Mouse (Mus musculus) embryonic facial prominence, embryonic 15.5 days (tissue): ENCODE results near the gene Evi2b. TPM values are rescaled to one million over a fixed set of nuclear protein-coding genes. Genes with fewer than 3 reads are reported as not detected.

Experiments
- ATAC-seq: fragments of 200-750 bp; cut with Nextera tagmentation; 2 replicates; pipeline ENCODE4 v1.8.0; 2017; ENCODE audit warnings: low read depth, moderate TSS enrichment; ENCODE audit not compliant: insufficient number of reproducible peaks, low FRiP score, low TSS enrichment
- H3K27ac ChIP-seq: fragments of 300-500 bp; sonication (generic); replicated peaks from 2 replicates; pipeline ENCODE4 v1.5.1; 2015; ENCODE audit warnings: mild to moderate bottlenecking, inconsistent platforms
- H3K27me3 ChIP-seq: fragments of 300-500 bp; sonication (generic); 2 replicates; pipeline ENCODE4 v1.6.1; 2015; ENCODE audit warnings: inconsistent platforms
- H3K36me3 ChIP-seq: fragments of 300-500 bp; sonication (generic); 2 replicates; pipeline ENCODE4 v1.6.1; 2015; ENCODE audit warnings: mild to moderate bottlenecking, inconsistent platforms
- H3K4me1 ChIP-seq: fragments of 300-500 bp; sonication (generic); 2 replicates; pipeline ENCODE4 v1.6.1; 2015; ENCODE audit warnings: inconsistent platforms
- H3K4me2 ChIP-seq: fragments of 300-500 bp; sonication (generic); replicated peaks from 2 replicates; pipeline ENCODE4 v1.6.1; 2015; ENCODE audit warnings: mild to moderate bottlenecking, inconsistent platforms
- H3K4me3 ChIP-seq: fragments of 300-500 bp; sonication (generic); replicated peaks from 2 replicates; pipeline ENCODE4 v1.5.1; 2015; ENCODE audit warnings: mild to moderate bottlenecking, inconsistent platforms
- H3K9ac ChIP-seq: fragments of 300-500 bp; sonication (generic); 2 replicates; pipeline ENCODE4 v1.6.1; 2015; ENCODE audit warnings: inconsistent platforms
- H3K9me3 ChIP-seq: fragments of 300-500 bp; sonication (generic); replicated peaks from 2 replicates; pipeline ENCODE4 v1.6.1; 2016; ENCODE audit warnings: inconsistent platforms
- WGBS: fragments of 180-500 bp; shearing (Covaris S2); methylation state at CpG from one replicate; pipeline ENCODE4 v1.1.7; 2015; 5-methylcytosine and 5-hydroxymethylcytosine counted together
- polyA plus RNA-seq: library from polyadenylated mRNA; unstranded; fragments of >200 nt; fragmentation: Nextera tagmentation; extraction: Ambion mirVana; gene quantifications from 2 replicates; pipeline ENCODE4 v1.2.1, GENCODE M21; 2015

The Evi2b gene
- polyA plus RNA-seq, 1 experiment from 2014 or later: 1.6 TPM

GRCm38 (mm10) chr11:79521930-79522329 is 1.6 kb downstream of the Evi2b start:
- H3K9ac ChIP-seq: no peak overlapping the region
- H3K36me3 ChIP-seq: no peaks in the 10 kb centered on the region
- ATAC-seq: no peak
- no peak overlapping the region for H3K27ac ChIP-seq
- H3K4me1 ChIP-seq: no peaks in the 10 kb centered on the region
- no peak overlapping the region for H3K4me3 ChIP-seq
- no peaks in the 10 kb centered on the region for H3K27me3 ChIP-seq
- no peaks in the 10 kb centered on the region for H3K9me3 ChIP-seq
- no peak overlapping the region for H3K4me2 ChIP-seq

GRCm38 (mm10) chr11:79520772-79521171 is 2.8 kb downstream of the Evi2b start:
- H3K27ac ChIP-seq: no peak overlapping the region
- no peaks in the 10 kb centered on the region for H3K9me3 ChIP-seq
- ATAC-seq: no peak
- no peaks in the 10 kb centered on the region for H3K4me1 ChIP-seq
- no peak overlapping the region for H3K9ac ChIP-seq
- no peaks in the 10 kb centered on the region for H3K36me3 ChIP-seq
- no peak overlapping the region for H3K4me2 ChIP-seq
- no peaks in the 10 kb centered on the region for H3K27me3 ChIP-seq
- H3K4me3 ChIP-seq: no peak overlapping the region

- no peaks in the 10 kb centered on the region for H3K9me3 ChIP-seq
- no peak overlapping the region for H3K4me2 ChIP-seq
- 38% methylated on average over 1 of the region's 1 CpGs for WGBS
- H3K9ac ChIP-seq: no peak overlapping the region
- 0 out of 2 replicates have a peak, but pooled peaks cover 4% of the 10 kb centered on the region for H3K36me3 ChIP-seq
- 0 out of 2 replicates have a peak, but pooled peaks cover 2% of the 10 kb centered on the region for H3K4me1 ChIP-seq
- no peak for ATAC-seq
- H3K4me3 ChIP-seq: no peak overlapping the region
- H3K27me3 ChIP-seq: no peaks in the 10 kb centered on the region
- no peak overlapping the region for H3K27ac ChIP-seq
Observed at GRCm38 (mm10) chr11:79519878-79520291, 3.7 kb downstream of the Evi2b start.

- 0 out of 2 replicates have a peak, but pooled peaks cover 4% of the 10 kb centered on the region for H3K36me3 ChIP-seq
- H3K9ac ChIP-seq: no peak overlapping the region
- no peak overlapping the region for H3K4me3 ChIP-seq
- H3K9me3 ChIP-seq: no peaks in the 10 kb centered on the region
- ATAC-seq: no peak
- 0 out of 2 replicates have a peak, but pooled peaks cover 2% of the 10 kb centered on the region for H3K4me1 ChIP-seq
- WGBS: 75% methylated on average over 6 of the region's 6 CpGs
- H3K4me2 ChIP-seq: no peak overlapping the region
- no peak overlapping the region for H3K27ac ChIP-seq
- no peaks in the 10 kb centered on the region for H3K27me3 ChIP-seq
Observed at GRCm38 (mm10) chr11:79519299-79519698, 4.3 kb downstream of the Evi2b start.

GRCm38 (mm10) chr11:79515798-79516197 is 7.8 kb downstream of the Evi2b start:
- Histone ChIP-seq H3K9me3 (no peaks in the 10 kb centered on the region), H3K27me3 (no peaks in the 10 kb centered on the region), H3K36me3 (0 out of 2 replicates have a peak, but pooled peaks cover 4% of the 10 kb centered on the region), H3K4me3 (no peak overlapping the region), H3K27ac (no peak overlapping the region), H3K4me1 (0 out of 2 replicates have a peak, but pooled peaks cover 2% of the 10 kb centered on the region), H3K4me2 (no peak overlapping the region), H3K9ac (no peak overlapping the region)
- ATAC-seq: no peak
- WGBS: 96% methylated on average over 2 of the region's 2 CpGs

GRCm38 (mm10) chr11:79515331-79515730 is 8.2 kb downstream of the Evi2b start:
- Histone ChIP-seq H3K9me3 (no peaks in the 10 kb centered on the region), H3K36me3 (0 out of 2 replicates have a peak, but pooled peaks cover 4% of the 10 kb centered on the region), H3K27me3 (no peaks in the 10 kb centered on the region), H3K27ac (no peak overlapping the region), H3K4me1 (0 out of 2 replicates have a peak, but pooled peaks cover 2% of the 10 kb centered on the region), H3K9ac (no peak overlapping the region), H3K4me2 (no peak overlapping the region), H3K4me3 (no peak overlapping the region)
- ATAC-seq: no peak
- 66% methylated on average over 6 of the region's 6 CpGs for WGBS

- ATAC-seq: no peak
- no peak overlapping the region for H3K4me3 ChIP-seq
- H3K4me2 ChIP-seq: no peak overlapping the region
- H3K9me3 ChIP-seq: no peaks in the 10 kb centered on the region
- 93% methylated on average over 3 of the region's 3 CpGs for WGBS
- H3K27me3 ChIP-seq: no peaks in the 10 kb centered on the region
- H3K36me3 ChIP-seq: 0 out of 2 replicates have a peak, but pooled peaks cover 4% of the 10 kb centered on the region
- no peak overlapping the region for H3K9ac ChIP-seq
- H3K4me1 ChIP-seq: 0 out of 2 replicates have a peak, but pooled peaks cover 2% of the 10 kb centered on the region
- H3K27ac ChIP-seq: no peak overlapping the region
Observed at GRCm38 (mm10) chr11:79511970-79512369, 11.6 kb downstream of the Evi2b start.

- WGBS: 89% methylated on average over 7 of the region's 7 CpGs
- no peak for ATAC-seq
- Histone ChIP-seq H3K4me1 (no peaks in the 10 kb centered on the region), H3K36me3 (no peaks in the 10 kb centered on the region), H3K9me3 (no peaks in the 10 kb centered on the region), H3K4me3 (no peak overlapping the region), H3K4me2 (no peak overlapping the region), H3K27ac (no peak overlapping the region), H3K27me3 (no peaks in the 10 kb centered on the region), H3K9ac (no peak overlapping the region)
Observed at GRCm38 (mm10) chr11:79504506-79504905, 19.1 kb downstream of the Evi2b start.

- Histone ChIP-seq H3K4me3 (no peak within 1 kb of the TSS), H3K4me1 (no peaks in the 10 kb centered on the region), H3K36me3 (no peaks in the 10 kb centered on the region), H3K4me2 (no peak within 1 kb of the TSS), H3K27ac (no peak within 1 kb of the TSS), H3K9me3 (no peaks in the 10 kb centered on the region), H3K9ac (no peak within 1 kb of the TSS), H3K27me3 (no peaks in the 10 kb centered on the region)
- no peak for ATAC-seq
- WGBS: 55% methylated on average over 8 of the region's 8 CpGs
Observed at GRCm38 (mm10) chr11:79503845-79504244, 19.7 kb downstream of the Evi2b start, which contains the start of gene Omg. TSS of gene Omg (minus strand) at chr11:79504084.

- ATAC-seq: no peak
- 65% methylated on average over 2 of the region's 2 CpGs for WGBS
- Histone ChIP-seq H3K4me2 (no peak overlapping the region), H3K4me1 (no peaks in the 10 kb centered on the region), H3K36me3 (no peaks in the 10 kb centered on the region), H3K9ac (no peak overlapping the region), H3K27ac (no peak overlapping the region), H3K4me3 (no peak overlapping the region), H3K27me3 (no peaks in the 10 kb centered on the region), H3K9me3 (no peaks in the 10 kb centered on the region)
Observed at GRCm38 (mm10) chr11:79502917-79503316, 20.6 kb downstream of the Evi2b start.

- WGBS: 72% methylated on average over 10 of the region's 10 CpGs
Observed at GRCm38 (mm10) chr11:79494976-79495800, 28.4 kb downstream of the Evi2b start.

More at GRCm38 (mm10) chr11:79494976-79495800, 28.4 kb downstream of the Evi2b start:
- Histone ChIP-seq H3K27ac (no peak overlapping the region), H3K9me3 (no peaks in the 10 kb centered on the region), H3K36me3 (peaks cover 8% of the 10 kb centered on the region; the same call in 1 of the 2 replicates), H3K4me1 (no peaks in the 10 kb centered on the region), H3K4me2 (no peak overlapping the region), H3K27me3 (no peaks in the 10 kb centered on the region), H3K4me3 (no peak overlapping the region), H3K9ac (no peak overlapping the region)
- ATAC-seq: no peak
